Mouse (Mus musculus): ENCODE measurements around the gene Fam20b. TPM values are rescaled to one million over a fixed set of nuclear protein-coding genes. Genes with fewer than 3 reads are reported as not detected.

Fam20b gene
- polyA plus RNA-seq, 1 experiment from 2014 or later: 37.3 TPM

- Histone ChIP-seq H3K27me3 (ENCODE audit: control insufficient read depth, insufficient read depth, low read length) (no peaks in the 10 kb centered on the region), H3K27ac (ENCODE audit: low read depth, low read length) (no peak overlapping the region), H3K4me1 (ENCODE audit: control insufficient read depth, insufficient read depth, low read length) (no peaks in the 10 kb centered on the region), H3K4me2 (replicated peaks; ENCODE audit: low read depth, low read length) (no peak overlapping the region), H3K36me3 (ENCODE audit: control insufficient read depth, insufficient read depth, low read length) (no peaks in the 10 kb centered on the region), H3K4me3 (ENCODE audit: low read length) (no peak overlapping the region), H3K9ac (ENCODE audit: low read depth, low read length) (no peak overlapping the region), H3K9me3 (ENCODE audit: control insufficient read depth, low read length) (no peaks in the 10 kb centered on the region)
- ATAC-seq (ENCODE audit: low FRiP score, low TSS enrichment): no peak
- 77% methylated on average over 3 of the region's 3 CpGs for WGBS
Observed at GRCm38 (mm10) chr1:156734019-156734418, 15.1 kb upstream of the Fam20b start.

- Histone ChIP-seq H3K9ac (ENCODE audit: low read depth, low read length) (no peak overlapping the region), H3K36me3 (ENCODE audit: control insufficient read depth, insufficient read depth, low read length) (no peaks in the 10 kb centered on the region), H3K9me3 (ENCODE audit: control insufficient read depth, low read length) (no peaks in the 10 kb centered on the region), H3K4me1 (ENCODE audit: control insufficient read depth, insufficient read depth, low read length) (no peaks in the 10 kb centered on the region), H3K4me3 (ENCODE audit: low read length) (no peak overlapping the region), H3K27ac (ENCODE audit: low read depth, low read length) (no peak overlapping the region), H3K27me3 (ENCODE audit: control insufficient read depth, insufficient read depth, low read length) (no peaks in the 10 kb centered on the region), H3K4me2 (replicated peaks; ENCODE audit: low read depth, low read length) (no peak overlapping the region)
- WGBS: 88% methylated on average over 9 of the region's 9 CpGs
- no peak for ATAC-seq (ENCODE audit: low FRiP score, low TSS enrichment)
Observed at GRCm38 (mm10) chr1:156733559-156733958, 14.7 kb upstream of the Fam20b start.

- H3K27ac ChIP-seq (ENCODE audit: low read depth, low read length): no peak overlapping the region
- H3K4me2 ChIP-seq (replicated peaks; ENCODE audit: low read depth, low read length): no peak overlapping the region
- ATAC-seq (ENCODE audit: low FRiP score, low TSS enrichment): no peak
- no peaks in the 10 kb centered on the region for H3K9me3 ChIP-seq (ENCODE audit: control insufficient read depth, low read length)
- WGBS: 93% methylated on average over 5 of the region's 5 CpGs
- H3K36me3 ChIP-seq (ENCODE audit: control insufficient read depth, insufficient read depth, low read length): no peaks in the 10 kb centered on the region
- H3K4me3 ChIP-seq (ENCODE audit: low read length): no peak overlapping the region
- no peaks in the 10 kb centered on the region for H3K4me1 ChIP-seq (ENCODE audit: control insufficient read depth, insufficient read depth, low read length)
- no peaks in the 10 kb centered on the region for H3K27me3 ChIP-seq (ENCODE audit: control insufficient read depth, insufficient read depth, low read length)
- H3K9ac ChIP-seq (ENCODE audit: low read depth, low read length): no peak overlapping the region
Observed at GRCm38 (mm10) chr1:156732996-156733395, 14.1 kb upstream of the Fam20b start.

- Histone ChIP-seq H3K4me1 (ENCODE audit: control insufficient read depth, insufficient read depth, low read length) (no peaks in the 10 kb centered on the region), H3K27me3 (ENCODE audit: control insufficient read depth, insufficient read depth, low read length) (no peaks in the 10 kb centered on the region), H3K9me3 (ENCODE audit: control insufficient read depth, low read length) (no peaks in the 10 kb centered on the region), H3K36me3 (ENCODE audit: control insufficient read depth, insufficient read depth, low read length) (no peaks in the 10 kb centered on the region), H3K4me3 (ENCODE audit: low read length) (no peak overlapping the region), H3K27ac (ENCODE audit: low read depth, low read length) (no peak overlapping the region), H3K4me2 (replicated peaks; ENCODE audit: low read depth, low read length) (no peak overlapping the region), H3K9ac (ENCODE audit: low read depth, low read length) (no peak overlapping the region)
- WGBS: 69% methylated on average over 9 of the region's 9 CpGs
- no peak for ATAC-seq (ENCODE audit: low FRiP score, low TSS enrichment)
Observed at GRCm38 (mm10) chr1:156730802-156731201, 11.9 kb upstream of the Fam20b start.

GRCm38 (mm10) chr1:156727234-156728108 lies 8.6 kb upstream of the Fam20b start:
- no peak for ATAC-seq (ENCODE audit: low FRiP score, low TSS enrichment)
- WGBS: 72% methylated on average over 12 of the region's 14 CpGs
- Histone ChIP-seq H3K9ac (ENCODE audit: low read depth, low read length) (no peak overlapping the region), H3K4me1 (ENCODE audit: control insufficient read depth, insufficient read depth, low read length) (no peaks in the 10 kb centered on the region), H3K4me3 (ENCODE audit: low read length) (no peak overlapping the region), H3K27ac (ENCODE audit: low read depth, low read length) (no peak overlapping the region), H3K27me3 (ENCODE audit: control insufficient read depth, insufficient read depth, low read length) (no peaks in the 10 kb centered on the region), H3K9me3 (ENCODE audit: control insufficient read depth, low read length) (no peaks in the 10 kb centered on the region), H3K4me2 (replicated peaks; ENCODE audit: low read depth, low read length) (no peak overlapping the region), H3K36me3 (ENCODE audit: control insufficient read depth, insufficient read depth, low read length) (no peaks in the 10 kb centered on the region)

GRCm38 (mm10) chr1:156722089-156722488 lies 3.2 kb upstream of the Fam20b start:
- 53% methylated on average over 6 of the region's 6 CpGs for WGBS
- Histone ChIP-seq H3K9me3 (ENCODE audit: control insufficient read depth, low read length) (no peaks in the 10 kb centered on the region), H3K4me2 (replicated peaks; ENCODE audit: low read depth, low read length) (no peak overlapping the region), H3K9ac (ENCODE audit: low read depth, low read length) (no peak overlapping the region), H3K4me3 (ENCODE audit: low read length) (no peak overlapping the region), H3K36me3 (ENCODE audit: control insufficient read depth, insufficient read depth, low read length) (no peaks in the 10 kb centered on the region), H3K27me3 (ENCODE audit: control insufficient read depth, insufficient read depth, low read length) (no peaks in the 10 kb centered on the region), H3K27ac (ENCODE audit: low read depth, low read length) (no peak overlapping the region), H3K4me1 (ENCODE audit: control insufficient read depth, insufficient read depth, low read length) (0 out of 2 replicates have a peak, but pooled peaks cover 13% of the 10 kb centered on the region)
- no peak for ATAC-seq (ENCODE audit: low FRiP score, low TSS enrichment)

- WGBS: 62% methylated on average over 4 of the region's 4 CpGs
- H3K4me2 ChIP-seq (replicated peaks; ENCODE audit: low read depth, low read length): no peak overlapping the region
- no peak overlapping the region for H3K9ac ChIP-seq (ENCODE audit: low read depth, low read length)
- H3K9me3 ChIP-seq (ENCODE audit: control insufficient read depth, low read length): no peaks in the 10 kb centered on the region
- no peak for ATAC-seq (ENCODE audit: low FRiP score, low TSS enrichment)
- H3K27me3 ChIP-seq (ENCODE audit: control insufficient read depth, insufficient read depth, low read length): no peaks in the 10 kb centered on the region
- H3K4me1 ChIP-seq (ENCODE audit: control insufficient read depth, insufficient read depth, low read length): 0 out of 2 replicates have a peak, but pooled peaks cover 14% of the 10 kb centered on the region
- H3K27ac ChIP-seq (ENCODE audit: low read depth, low read length): no peak overlapping the region
- H3K4me3 ChIP-seq (ENCODE audit: low read length): no peak overlapping the region
- H3K36me3 ChIP-seq (ENCODE audit: control insufficient read depth, insufficient read depth, low read length): no peaks in the 10 kb centered on the region
Observed at GRCm38 (mm10) chr1:156720046-156720445, 1.2 kb upstream of the Fam20b start.

- ATAC-seq (ENCODE audit: low FRiP score, low TSS enrichment): peak; percentile 86
- Histone ChIP-seq H3K27ac (ENCODE audit: low read depth, low read length) (peak overlapping the region; percentile 91), H3K27me3 (ENCODE audit: control insufficient read depth, insufficient read depth, low read length) (no peaks in the 10 kb centered on the region), H3K4me1 (ENCODE audit: control insufficient read depth, insufficient read depth, low read length) (0 out of 2 replicates have a peak, but pooled peaks cover 14% of the 10 kb centered on the region), H3K4me3 (ENCODE audit: low read length) (peak overlapping the region; percentile 89), H3K4me2 (replicated peaks; ENCODE audit: low read depth, low read length) (peak overlapping the region; percentile 78), H3K36me3 (ENCODE audit: control insufficient read depth, insufficient read depth, low read length) (peaks cover 2% of the 10 kb centered on the region; the same call in 1 of the 2 replicates), H3K9ac (ENCODE audit: low read depth, low read length) (peak overlapping the region; percentile 90), H3K9me3 (ENCODE audit: control insufficient read depth, low read length) (no peaks in the 10 kb centered on the region)
- under 1% methylated on average over 38 of the region's 73 CpGs for WGBS
Observed at GRCm38 (mm10) chr1:156718286-156718949, 468 bp downstream of the Fam20b start.
